Mouse (Mus musculus) CH12.LX (cell line): ENCODE measurements around the gene Xndc1. TPM values are rescaled to one million over a fixed set of nuclear protein-coding genes. Genes with fewer than 3 reads are reported as not detected.

Experiments used
- DNase-seq: peaks from one replicate; pipeline ENCODE4 v3.0.0-alpha.2; 2013; ENCODE audit errors: extremely low read depth
- H3K27ac ChIP-seq: 2 replicates; pipeline ENCODE4 v1.5.1; 2012; ENCODE audit warnings: low read depth, mild to moderate bottlenecking, control low read depth, moderate library complexity; ENCODE audit not compliant: insufficient read depth
- H3K27me3 ChIP-seq: replicated peaks from 2 replicates; pipeline ENCODE3; 2012; ENCODE audit warnings: inconsistent platforms
- H3K36me3 ChIP-seq, 2 experiments: replicated peaks in 1 of 2; 2 replicates each; pipeline versions ENCODE3 to v1.6.1; 2012; ENCODE audit warnings: inconsistent platforms in 1 of 2, low read length in 1 of 2, mild to moderate bottlenecking in 1 of 2, mixed read lengths in 1 of 2, moderate library complexity in 1 of 2; ENCODE audit not compliant: control insufficient read depth in 1 of 2, insufficient read depth in 1 of 2
- H3K4me1 ChIP-seq, 2 experiments: 2 replicates each; pipeline ENCODE4 v1.6.1; 2012; ENCODE audit warnings: inconsistent platforms in 1 of 2, moderate library complexity in 1 of 2; ENCODE audit not compliant: insufficient read depth in 2 of 2, control insufficient read depth in 1 of 2
- H3K4me2 ChIP-seq: 2 replicates; pipeline ENCODE4 v1.6.1; 2012; ENCODE audit warnings: low read depth, mild to moderate bottlenecking, control low read depth; ENCODE audit not compliant: poor library complexity, insufficient read depth, severe bottlenecking
- H3K4me3 ChIP-seq, 3 experiments: fragments of 150-350 bp in 1 of 3; sonication (generic) in 1 of 3; replicated peaks in 1 of 3; 2 replicates each; pipeline versions ENCODE3 to v1.5.1; 2011 to 2012; ENCODE audit warnings: low read depth in 2 of 3, low read length in 2 of 3, mild to moderate bottlenecking in 2 of 3, moderate library complexity in 2 of 3, control low read depth in 1 of 3, improper control_type of control experiment in 1 of 3, inconsistent platforms in 1 of 3, mixed read lengths in 1 of 3; ENCODE audit not compliant: poor library complexity in 1 of 3
- H3K79me2 ChIP-seq: replicated peaks from 2 replicates; pipeline ENCODE4 v1.6.1; 2012; ENCODE audit warnings: mild to moderate bottlenecking, moderate library complexity; ENCODE audit not compliant: control insufficient read depth, poor library complexity, insufficient read depth, severe bottlenecking; ENCODE audit errors: extremely low read depth
- H3K9ac ChIP-seq: 2 replicates; pipeline ENCODE4 v1.6.1; 2012; ENCODE audit warnings: low read depth, mild to moderate bottlenecking, control low read depth, moderate library complexity; ENCODE audit not compliant: insufficient read depth
- H3K9me3 ChIP-seq: replicated peaks from 2 replicates; pipeline ENCODE3; 2012; ENCODE audit warnings: low read length, inconsistent platforms, mixed read lengths
- BHLHE40 ChIP-seq: IDR thresholded peaks from 2 replicates; pipeline ENCODE4 v1.6.1; 2011; ENCODE audit warnings: mild to moderate bottlenecking, low read depth, low read length, improper control_type of control experiment
- CHD2 ChIP-seq: IDR thresholded peaks from 2 replicates; pipeline ENCODE4 v1.6.1; 2011; ENCODE audit warnings: low read length, improper control_type of control experiment
- CTCF ChIP-seq, 2 experiments: IDR thresholded peaks in 1 of 2; conservative IDR thresholded peaks in 1 of 2; 2 replicates each; pipeline ENCODE4 v1.5.1; 2011 to 2012; ENCODE audit warnings: low read depth in 2 of 2, low read length in 2 of 2, improper control_type of control experiment in 1 of 2, inconsistent platforms in 1 of 2, mild to moderate bottlenecking in 1 of 2, moderate library complexity in 1 of 2
- E2F4 ChIP-seq: IDR thresholded peaks from 2 replicates; pipeline ENCODE4 v1.6.1; 2011; ENCODE audit warnings: low read depth, low read length, improper control_type of control experiment; ENCODE audit not compliant: insufficient replicate concordance
- EP300 ChIP-seq: IDR thresholded peaks from 2 replicates; pipeline ENCODE4 v1.6.1; 2011; ENCODE audit warnings: low read length, improper control_type of control experiment
- ETS1 ChIP-seq: conservative IDR thresholded peaks from 2 replicates; pipeline ENCODE4 v1.6.1; 2012; ENCODE audit warnings: low read depth, mild to moderate bottlenecking, inconsistent platforms, low read length, improper control_type of control experiment, moderate library complexity
- GABPA ChIP-seq: IDR thresholded peaks from 2 replicates; pipeline ENCODE4 v1.6.1; 2012; ENCODE audit warnings: low read depth, low read length, improper control_type of control experiment, inconsistent platforms; ENCODE audit not compliant: insufficient replicate concordance
- HCFC1 ChIP-seq: IDR thresholded peaks from 2 replicates; pipeline ENCODE4 v1.6.1; 2012; ENCODE audit warnings: low read depth, mild to moderate bottlenecking, inconsistent platforms, low read length, improper control_type of control experiment
- MAFK ChIP-seq: IDR thresholded peaks from 2 replicates; pipeline ENCODE4 v1.6.1; 2011; ENCODE audit warnings: low read length, improper control_type of control experiment; ENCODE audit not compliant: insufficient replicate concordance
- MEF2A ChIP-seq: IDR thresholded peaks from 2 replicates; pipeline ENCODE4 v1.6.1; 2014; ENCODE audit warnings: low read depth, mild to moderate bottlenecking, inconsistent platforms, low read length, improper control_type of control experiment, borderline replicate concordance
- PAX5 ChIP-seq: IDR thresholded peaks from 2 replicates; pipeline ENCODE4 v1.6.1; 2012; ENCODE audit warnings: low read length, inconsistent platforms, mixed read lengths
- POLR2A ChIP-seq: IDR thresholded peaks from 2 replicates; pipeline ENCODE4 v1.6.1; 2011; ENCODE audit warnings: low read depth, mild to moderate bottlenecking, improper control_type of control experiment, low read length
- SIN3A ChIP-seq: IDR thresholded peaks from 2 replicates; pipeline ENCODE4 v1.6.1; 2012; ENCODE audit warnings: low read length, improper control_type of control experiment, inconsistent platforms
- TBP ChIP-seq: conservative IDR thresholded peaks from 2 replicates; pipeline ENCODE4 v1.6.1; 2011; ENCODE audit warnings: low read depth, low read length, improper control_type of control experiment
- UBTF ChIP-seq: IDR thresholded peaks from 2 replicates; pipeline ENCODE4 v1.6.1; 2012; ENCODE audit warnings: low read depth, mild to moderate bottlenecking, inconsistent platforms, low read length, improper control_type of control experiment, moderate library complexity
- USF1 ChIP-seq: IDR thresholded peaks from 2 replicates; pipeline ENCODE4 v1.6.1; 2014; ENCODE audit warnings: low read depth, mild to moderate bottlenecking, inconsistent platforms, low read length, improper control_type of control experiment
- ZC3H11A ChIP-seq: IDR thresholded peaks from 2 replicates; pipeline ENCODE4 v1.6.1; 2012; ENCODE audit warnings: low read depth, mild to moderate bottlenecking, inconsistent platforms, low read length, improper control_type of control experiment
- ZMIZ1 ChIP-seq: IDR thresholded peaks from 2 replicates; pipeline ENCODE4 v1.6.1; 2012; ENCODE audit warnings: low read depth, mild to moderate bottlenecking, inconsistent platforms, low read length, improper control_type of control experiment
- ZNF384 ChIP-seq: IDR thresholded peaks from 2 replicates; pipeline ENCODE4 v1.6.1; 2012; ENCODE audit warnings: low read depth, low read length, improper control_type of control experiment, inconsistent platforms
- dilution Hi-C: fragments of 300-500 bp; cut with MboI; formaldehyde crosslinking; loops from 2 replicates; pipeline ENCODE4 v1.14.3; 2020; ENCODE audit warnings: low sequenced_read_pairs; ENCODE audit not compliant: extremely low pct_unique_long_range_greater_than_20kb, extremely low pct_ligation_motif_present
- in situ Hi-C: fragments of 300-500 bp; cut with MboI; formaldehyde crosslinking; loops from 3 replicates; pipeline ENCODE4 v1.14.3; 2019; ENCODE audit warnings: low sequenced_read_pairs, low pct_ligation_motif_present, low pct_unique_long_range_greater_than_20kb, mixed read lengths
- polyA plus RNA-seq: library from polyadenylated mRNA; unstranded; fragments of >175 nt; gene quantifications from 2 replicates; pipeline ENCODE4 v1.2.1, GENCODE M21; 2012; ENCODE audit warnings: low read depth; ENCODE audit not compliant: insufficient read length
- total RNA-seq, 2 experiments: library from RNA; depleted of rRNA; stranded (reverse); fragments of 300-350 nt in 1 of 2; fragments of >200 nt in 1 of 2; gene quantifications; 2 replicates each; pipeline ENCODE4 v1.2.3; 2012 to 2014

Gene Xndc1
- total and polyA plus RNA-seq, 3 experiments = 15.4 to 26.7 (median 19.8) TPM

DNA sequence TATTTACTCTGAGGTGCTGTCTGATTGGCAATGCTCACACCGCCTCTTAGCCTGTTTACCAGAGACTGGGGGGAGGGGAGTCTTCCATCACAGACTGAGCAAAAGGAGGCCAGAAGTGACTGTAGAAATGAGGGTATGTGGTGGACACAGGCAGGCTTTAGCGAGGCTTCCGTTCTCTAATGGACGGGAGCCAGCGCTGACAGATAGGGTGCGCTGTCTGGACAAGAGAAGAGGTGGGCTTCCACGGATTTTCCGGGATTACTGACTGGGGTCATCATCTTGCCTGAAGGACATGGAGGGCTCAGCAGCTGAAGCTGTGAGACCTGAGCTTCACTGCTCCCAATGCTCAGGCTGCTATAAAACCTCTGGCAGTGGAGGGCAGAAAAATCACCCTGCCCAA, 36.9 kb downstream of the Xndc1 start:
- Histone ChIP-seq H3K9ac (no peak overlapping the region), H3K9me3 (no peaks in the 10 kb centered on the region), H3K27ac (no peak overlapping the region), H3K79me2 (no peaks in the 10 kb centered on the region), H3K4me1 (peaks cover 0 to 25% of the 10 kb centered on the region in 2 experiments; a peak in 3 of 4 replicates), H3K27me3 (no peaks in the 10 kb centered on the region), H3K36me3 (peaks cover 0 to 22% of the 10 kb centered on the region in 2 experiments), H3K4me2 (no peak overlapping the region), H3K4me3 (peak overlapping the region; percentile 35 to 55 (median 44))
- peak; percentile 40 for DNase-seq
- in situ Hi-C loops = no loop called here
- dilution Hi-C loops = no loop called here
- TF ChIP-seq ZC3H11A (no peak), ZNF384 (no peak), GABPA (no peak), USF1 (no peak), HCFC1 (no peak), PAX5 (no peak), EP300 (no peak), CTCF (conservative IDR thresholded peaks at IDR 0.05 in 1 of 2, IDR thresholded peaks at IDR 0.05 in 1 of 2; ENCODE audit: low read depth in 2 of 2, low read length in 2 of 2) (no peak), BHLHE40 (no peak), MAFK (no peak), ZMIZ1 (no peak), UBTF (no peak), ETS1 (no peak), CHD2 (no peak), E2F4 (no peak), SIN3A (no peak), TBP (no peak)

- H3K36me3 ChIP-seq = peaks cover 0 to 18% of the 10 kb centered on the region in 2 experiments
- H3K79me2 ChIP-seq = no peaks in the 10 kb centered on the region
- dilution Hi-C loops = no loop called here
- peak overlapping the region; percentile 42 to 55 (median 44) for H3K4me3 ChIP-seq
- in situ Hi-C loops = no loop called here
- H3K27me3 ChIP-seq = no peaks in the 10 kb centered on the region
- H3K9ac ChIP-seq = no peak overlapping the region
- peak; percentile 38; the same call in 1 of the 2 replicates for TF ChIP-seq POLR2A
- no peak for TF ChIP-seq MEF2A
- DNase-seq = peak; percentile 68
- no peak overlapping the region for H3K27ac ChIP-seq
- H3K9me3 ChIP-seq = no peaks in the 10 kb centered on the region
- H3K4me2 ChIP-seq = no peak overlapping the region
- peaks cover 0 to 25% of the 10 kb centered on the region in 2 experiments; a peak in 3 of 4 replicates for H3K4me1 ChIP-seq
Measured at GRCm38 (mm10) chr7:102102696-102103095, 37.4 kb downstream of the Xndc1 start.
